Mouse (Mus musculus) thymus, postnatal 25 days (tissue): ENCODE results near the gene Hlcs.

Experiments
- DNase-seq: peaks from one replicate; pipeline ENCODE4 v3.0.0; 2022

Gene Hlcs

GRCm38 (mm10) chr16:94088819-94089692 lies 224.3 kb downstream of the Hlcs start:
- no peak for DNase-seq

- DNase-seq: no peak
These were observed 225.1 kb downstream of the Hlcs start for GRCm38 (mm10) chr16:94088226-94088748.

- DNase-seq: no peak
These were observed 225.7 kb downstream of the Hlcs start for GRCm38 (mm10) chr16:94087570-94088225.

- DNase-seq: no peak
These were observed 226.4 kb downstream of the Hlcs start for GRCm38 (mm10) chr16:94086701-94087569.

DNA sequence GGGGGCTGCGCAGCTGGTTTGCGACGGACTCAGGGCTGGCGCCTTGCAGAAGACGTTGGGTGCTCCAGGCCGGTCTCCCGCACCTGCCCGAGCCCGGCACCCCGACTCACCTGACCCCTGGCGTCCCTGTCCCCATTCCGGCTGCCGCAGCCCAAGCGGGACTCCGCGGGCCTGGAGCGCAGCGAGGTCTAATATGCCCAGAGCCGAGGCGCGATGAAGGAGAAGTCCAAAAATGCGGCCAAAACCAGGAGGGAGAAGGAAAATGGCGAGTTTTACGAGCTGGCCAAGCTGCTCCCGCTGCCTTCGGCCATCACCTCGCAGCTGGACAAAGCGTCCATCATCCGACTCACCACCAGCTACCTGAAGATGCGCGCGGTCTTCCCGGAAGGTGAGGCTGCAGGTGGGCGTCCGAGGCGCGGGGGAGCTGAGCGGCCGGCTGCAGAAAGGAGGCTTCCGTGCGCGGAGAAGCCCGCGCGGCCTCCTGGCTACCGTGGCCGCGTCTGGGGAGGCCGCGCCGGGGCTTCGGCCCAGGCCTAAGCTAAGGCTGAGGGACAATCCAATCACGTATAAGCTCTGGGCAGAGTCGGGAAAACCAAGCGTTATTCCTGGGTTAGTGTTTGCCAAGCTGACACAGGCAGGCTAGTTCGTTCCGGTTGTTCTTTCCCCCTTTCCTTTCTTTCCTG lies 227.6 kb downstream of the Hlcs start:
- no peak for DNase-seq

- no peak for DNase-seq
These were observed 228.4 kb downstream of the Hlcs start, which contains the start of gene Sim2 for GRCm38 (mm10) chr16:94084711-94085602. Gene Sim2, plus strand, starts transcription at chr16:94084931.

DNA sequence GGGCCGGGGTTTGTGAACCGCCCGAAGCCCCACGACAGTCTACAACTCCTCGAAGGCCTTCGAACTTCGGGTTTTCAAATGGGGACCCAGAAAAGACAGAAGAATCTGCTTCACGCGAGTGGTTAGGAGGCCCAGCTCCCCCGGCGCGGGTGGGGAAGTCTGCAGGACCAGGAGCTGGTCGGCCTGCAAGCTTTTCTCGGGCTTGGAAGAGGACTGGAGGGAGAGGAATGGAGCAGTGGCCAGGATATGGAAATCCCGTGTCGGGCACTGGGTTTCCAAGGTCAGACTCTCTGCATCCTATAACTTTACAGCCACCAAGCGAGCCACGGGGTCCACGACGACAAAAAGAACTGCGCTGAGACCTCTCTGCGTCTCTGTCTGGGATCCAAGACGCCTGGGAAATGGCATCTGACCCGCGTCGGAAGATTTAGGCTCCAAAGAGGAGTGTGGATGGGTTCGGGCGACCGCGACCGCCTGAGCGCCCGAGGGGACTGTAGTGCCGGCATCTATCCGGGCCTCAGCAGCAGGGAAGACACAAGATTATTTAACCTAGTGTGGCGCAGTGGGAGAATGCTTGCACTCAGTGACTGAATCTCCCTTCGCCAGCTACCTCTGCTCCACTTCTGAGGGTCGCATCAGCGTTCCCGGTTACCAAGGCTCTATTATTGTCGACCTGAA lies 229.4 kb downstream of the Hlcs start:
- no peak for DNase-seq

DNA sequence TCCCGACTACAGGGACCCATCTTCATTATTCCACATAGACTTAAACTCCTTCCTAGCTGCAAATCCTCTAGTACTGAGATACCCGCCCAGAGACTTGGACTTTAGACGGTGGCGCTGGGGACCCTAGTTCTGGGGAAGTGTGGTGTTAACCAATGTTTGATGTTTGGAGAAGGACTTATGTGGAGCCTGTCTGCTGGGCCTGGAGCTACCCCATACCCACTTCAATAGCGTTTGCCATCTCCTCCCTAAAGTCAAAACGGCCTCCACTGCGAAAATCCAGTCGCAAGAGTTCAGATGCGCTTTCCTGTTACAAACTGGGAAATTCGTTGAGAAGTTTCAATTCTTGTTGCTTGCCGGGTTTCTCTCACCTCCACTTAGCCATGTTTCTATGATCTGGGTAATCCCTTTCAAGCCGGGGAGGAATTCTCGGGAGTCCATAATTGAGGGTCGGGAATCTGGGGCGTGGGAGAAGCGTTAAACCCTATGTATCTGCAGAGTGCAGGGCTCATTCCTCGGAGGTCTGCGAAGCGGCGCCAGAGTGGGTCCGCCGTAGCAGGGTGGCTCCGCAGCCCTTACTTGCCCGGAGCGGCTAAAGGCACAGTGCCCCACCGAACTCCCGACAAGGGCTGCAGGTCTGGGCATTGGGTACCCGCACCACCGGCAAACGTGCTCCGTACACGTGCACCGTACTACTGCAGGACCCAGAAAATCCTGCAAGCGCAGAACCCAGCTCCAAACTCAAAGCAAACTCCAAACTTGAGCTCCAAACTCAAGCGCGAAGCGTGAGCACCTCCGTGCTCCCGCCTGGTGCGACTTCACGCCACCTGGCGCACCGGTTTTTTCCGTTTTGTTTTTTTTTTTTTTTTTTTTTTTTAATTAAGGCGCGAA lies 230.2 kb downstream of the Hlcs start:
- DNase-seq: no peak

DNA sequence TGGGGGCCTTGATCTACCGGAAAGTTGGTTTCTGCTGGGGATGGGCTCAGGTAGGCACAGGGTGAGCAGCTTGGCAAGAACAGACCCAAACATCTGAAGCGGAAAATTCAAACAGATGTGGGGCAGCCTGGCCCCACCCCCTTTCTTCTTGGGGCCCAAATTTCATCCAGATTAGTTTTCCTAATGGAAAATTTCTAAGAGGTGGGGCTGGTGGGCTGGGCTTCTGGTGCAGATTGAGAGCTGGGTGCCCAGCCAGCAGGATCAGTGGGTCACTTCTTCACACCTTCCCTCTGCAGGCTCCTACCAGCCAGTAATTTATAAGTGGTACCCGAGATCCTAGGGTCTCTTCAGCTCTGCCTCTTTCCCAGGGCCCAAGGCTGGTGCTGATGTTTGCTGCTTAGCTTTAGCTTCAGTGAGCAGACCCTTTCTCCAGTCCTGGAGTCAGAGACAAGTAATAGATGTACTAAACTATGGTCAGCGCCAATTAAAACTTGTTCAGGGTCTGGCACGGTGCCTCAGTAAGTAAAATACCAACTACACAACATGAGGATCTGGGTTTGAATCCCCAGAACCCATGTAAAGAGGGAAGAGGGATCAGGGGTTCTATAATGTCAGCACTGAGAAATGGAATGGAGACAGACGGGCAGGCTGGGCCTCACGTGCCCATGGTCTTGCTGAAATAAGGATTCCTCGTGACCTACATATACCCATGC lies 231.2 kb downstream of the Hlcs start:
- no peak for DNase-seq

GRCm38 (mm10) chr16:94081596-94081995 lies 231.8 kb downstream of the Hlcs start:
- no peak for DNase-seq

DNA sequence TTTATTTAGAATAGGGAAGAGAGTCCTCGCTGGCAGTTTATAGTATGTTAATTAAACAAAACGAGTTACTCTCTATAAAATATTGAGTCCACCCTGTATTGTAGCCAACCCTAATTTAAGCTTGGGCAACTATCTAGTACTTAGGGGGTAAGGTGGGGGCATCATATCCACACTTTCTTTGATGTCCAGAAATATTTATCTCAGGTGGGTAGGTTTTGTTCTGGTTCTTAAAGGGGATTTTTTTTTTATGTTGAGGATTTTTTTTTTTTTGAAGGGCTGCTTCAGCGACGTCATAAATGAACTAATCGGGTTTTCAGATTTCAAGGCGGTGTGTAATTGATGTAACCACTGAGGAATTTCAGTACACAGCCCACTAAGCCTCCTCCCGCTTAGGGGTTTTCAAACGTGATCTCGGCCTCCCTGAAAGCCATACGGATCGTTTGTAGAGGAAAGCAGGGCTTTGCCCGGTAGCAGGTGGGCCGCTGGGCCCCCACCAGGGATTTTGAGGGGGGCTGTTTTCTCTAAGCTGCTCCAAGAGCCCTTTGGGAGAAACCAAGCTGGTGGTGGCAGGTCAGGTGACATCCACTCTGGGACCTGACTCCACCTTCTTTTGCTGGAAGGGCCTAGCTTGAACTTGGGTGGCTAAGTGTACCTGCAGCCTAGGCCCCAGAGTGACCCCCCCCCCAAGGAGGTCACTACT lies 233.4 kb downstream of the Hlcs start:
- DNase-seq: no peak

DNA sequence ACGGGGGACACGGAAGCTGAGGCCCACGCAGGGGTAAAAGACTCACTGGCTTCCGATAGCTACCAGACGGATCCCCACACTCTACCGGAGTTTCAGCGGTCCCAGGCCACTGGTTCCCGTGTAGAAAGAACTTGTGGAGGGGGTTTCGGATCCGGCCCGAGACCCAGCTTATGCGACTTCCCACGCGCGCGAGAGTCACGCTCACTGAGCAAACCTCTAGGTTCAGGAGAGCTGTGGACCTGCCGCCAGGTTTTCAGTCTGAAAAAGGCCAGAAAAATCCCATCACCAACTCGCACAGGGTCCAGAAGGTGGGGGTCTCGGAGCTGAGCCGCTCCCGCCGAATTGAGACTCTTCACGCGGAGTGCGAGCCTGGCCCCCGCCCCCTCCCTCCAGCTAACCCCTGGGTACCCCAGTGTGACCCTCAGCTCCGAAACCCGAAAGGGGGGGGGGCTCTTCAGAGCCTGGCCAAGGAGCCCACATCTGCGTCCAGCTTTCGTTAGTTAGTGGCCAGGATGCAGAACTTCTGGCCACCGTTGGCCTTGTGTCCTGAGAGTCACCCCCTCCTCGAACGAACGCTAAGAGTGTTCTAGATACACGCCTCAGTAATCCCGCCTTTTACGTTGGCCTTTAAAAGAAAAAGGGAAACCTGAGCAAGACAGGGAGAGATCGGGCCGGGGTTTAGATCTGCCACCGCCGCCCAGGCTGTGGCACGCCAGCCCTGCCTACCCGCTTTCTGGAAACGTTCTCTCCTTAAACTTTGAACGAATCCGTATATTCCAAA lies 234.1 kb downstream of the Hlcs start:
- DNase-seq: no peak
